Mouse (Mus musculus) hindbrain, postnatal 0 days (tissue): ENCODE results near the gene Acap1. TPM values are rescaled to one million over a fixed set of nuclear protein-coding genes. Genes with fewer than 3 reads are reported as not detected.

Experiments
- ATAC-seq: fragments of 200-750 bp; cut with Nextera tagmentation; 2 replicates; pipeline ENCODE4 v1.8.0; 2017; ENCODE audit warnings: mild to moderate bottlenecking, moderate TSS enrichment, moderate library complexity
- DNase-seq: peaks from one replicate; pipeline ENCODE4 v3.0.0-alpha.2; 2015; ENCODE audit warnings: low spot score
- H3K27ac ChIP-seq: fragments of 300-500 bp; sonication (generic); 2 replicates; pipeline ENCODE4 v1.5.1; 2014; ENCODE audit warnings: mild to moderate bottlenecking
- H3K27me3 ChIP-seq: fragments of 300-500 bp; sonication (generic); 2 replicates; pipeline ENCODE4 v1.6.1; 2014; ENCODE audit warnings: low read length, mixed read lengths; ENCODE audit not compliant: insufficient read depth
- H3K36me3 ChIP-seq: fragments of 300-500 bp; sonication (generic); 2 replicates; pipeline ENCODE4 v1.6.1; 2014; ENCODE audit warnings: low read length, mixed read lengths; ENCODE audit not compliant: insufficient read depth
- H3K4me1 ChIP-seq: fragments of 300-500 bp; sonication (generic); 2 replicates; pipeline ENCODE4 v1.6.1; 2014; ENCODE audit warnings: antibody characterized with exemption, low read length, mixed read lengths; ENCODE audit not compliant: insufficient read depth
- H3K4me2 ChIP-seq: fragments of 300-500 bp; sonication (generic); 2 replicates; pipeline ENCODE4 v1.6.1; 2014; ENCODE audit warnings: low read depth, mild to moderate bottlenecking, low read length, moderate library complexity, mixed read lengths
- H3K4me3 ChIP-seq: fragments of 300-500 bp; sonication (generic); 2 replicates; pipeline ENCODE4 v1.5.1; 2014; ENCODE audit warnings: low read length
- H3K9ac ChIP-seq: fragments of 300-500 bp; sonication (generic); replicated peaks from 2 replicates; pipeline ENCODE4 v1.6.1; 2014; ENCODE audit warnings: mild to moderate bottlenecking, low read length, moderate library complexity, mixed read lengths
- H3K9me3 ChIP-seq: fragments of 300-500 bp; sonication (generic); 2 replicates; pipeline ENCODE4 v1.6.1; 2016; ENCODE audit warnings: low read length, mixed read lengths
- CTCF ChIP-seq: IDR thresholded peaks from 2 replicates; pipeline ENCODE4 v1.5.1; 2016; ENCODE audit warnings: antibody characterized with exemption, control low read depth, low read depth
- WGBS: fragments of 180-500 bp; shearing (Covaris S2); extraction: QIAGEN DNeasy Blood & Tissue Kit; methylation state at CpG from one replicate; pipeline ENCODE4 v1.1.7; 2014; 5-methylcytosine and 5-hydroxymethylcytosine counted together
- microRNA-seq, 2 experiments: library from miRNA; unstranded; fragments of <30 nt; microRNA quantifications; one replicate each; pipeline ENCODE4; 2016
- polyA plus RNA-seq: library from polyadenylated mRNA; unstranded; fragments of >200 nt; fragmentation: Nextera tagmentation; extraction: Ambion mirVana; gene quantifications from 2 replicates; pipeline ENCODE4 v1.2.1, GENCODE M21; 2015
- total RNA-seq: library from RNA; depleted of rRNA; stranded (reverse); fragments of >200 nt; gene quantifications from 2 replicates; pipeline ENCODE4 v1.2.3, GENCODE M21; 2014; rRNA removed

Acap1 gene
- total and polyA plus RNA-seq, 2 experiments from 2014 or later: 0.21 TPM; not detected in 1

- H3K9ac ChIP-seq: peak overlapping the region; percentile 79
- H3K9me3 ChIP-seq: no peaks in the 10 kb centered on the region
- DNase-seq (peak; percentile 30), ATAC-seq (no peak)
- H3K4me1 ChIP-seq: peaks cover 14% of the 10 kb centered on the region
- no peak for TF ChIP-seq CTCF
- peak overlapping the region; percentile 72 for H3K4me3 ChIP-seq
- 4% methylated on average over 8 of the region's 9 CpGs for WGBS
- 0 out of 2 replicates have a peak overlapping the region, but pooled peaks have one; percentile 2 for H3K27ac ChIP-seq
- peaks cover 10% of the 10 kb centered on the region for H3K36me3 ChIP-seq
- peak overlapping the region; percentile 86 for H3K4me2 ChIP-seq
- H3K27me3 ChIP-seq: no peaks in the 10 kb centered on the region
Observed at GRCm38 (mm10) chr11:69835326-69835965, 59.9 kb downstream of the Acap1 start.

- H3K9me3 ChIP-seq: no peaks in the 10 kb centered on the region
- peaks cover 10% of the 10 kb centered on the region for H3K36me3 ChIP-seq
- no peak for TF ChIP-seq CTCF
- no peak overlapping the region for H3K27ac ChIP-seq
- no peak for ATAC-seq
- WGBS: 10% methylated on average over 30 of the region's 48 CpGs
- DNase-seq: peak; percentile 48
- peaks cover 12% of the 10 kb centered on the region for H3K4me1 ChIP-seq
- H3K9ac ChIP-seq: peak overlapping the region; percentile 79
- H3K4me3 ChIP-seq: peak overlapping the region; percentile 72
- H3K4me2 ChIP-seq: peak overlapping the region; percentile 86
- no peaks in the 10 kb centered on the region for H3K27me3 ChIP-seq
Observed at GRCm38 (mm10) chr11:69834001-69834549, 61.3 kb downstream of the Acap1 start.

GRCm38 (mm10) chr11:69833554-69833953 is 61.8 kb downstream of the Acap1 start:
- WGBS: 55% methylated on average over 8 of the region's 8 CpGs
- peak overlapping the region; percentile 86 for H3K4me2 ChIP-seq
- H3K4me1 ChIP-seq: peaks cover 11% of the 10 kb centered on the region
- H3K36me3 ChIP-seq: peaks cover 10% of the 10 kb centered on the region
- peak overlapping the region; percentile 79; the same call in 1 of the 2 replicates for H3K9ac ChIP-seq
- H3K27ac ChIP-seq: no peak overlapping the region
- TF ChIP-seq CTCF: no peak
- no peak for ATAC-seq
- peak overlapping the region; percentile 72 for H3K4me3 ChIP-seq
- H3K27me3 ChIP-seq: no peaks in the 10 kb centered on the region
- DNase-seq: no peak
- no peaks in the 10 kb centered on the region for H3K9me3 ChIP-seq

Small RNA genes lying within 50 kb of the gene (microRNA-seq; reads per million reads assigned to microRNA genes)
- 0 reads per million in 2 experiments for gene Mir6924

Other genes with a start within 250 kb of the Acap1 start
Only the 30 nearest of the 40 such genes appear.
- 18.3 and 18.8 TPM in 2 replicates for gene Polr2a, start 136.9 kb downstream of the Acap1 start, total RNA-seq
- 9.1 and 10.5 TPM in 2 replicates for gene Polr2a, start 136.9 kb downstream of the Acap1 start, polyA plus RNA-seq
- gene Slc35g3, start 133.6 kb downstream of the Acap1 start, total RNA-seq: 0.72 TPM in 1 of 2 replicates, not detected in the other
- 0.11 and 0.15 TPM in 2 replicates for gene Slc35g3, start 133.6 kb downstream of the Acap1 start, polyA plus RNA-seq
- 39.2 and 39.9 TPM in 2 replicates for gene Zbtb4, start 129.6 kb downstream of the Acap1 start, total RNA-seq
- gene Zbtb4, start 129.6 kb downstream of the Acap1 start, polyA plus RNA-seq: 4.6 and 4.9 TPM in 2 replicates
- gene Chrnb1, start 99.6 kb downstream of the Acap1 start, total RNA-seq: 1.5 TPM in 1 of 2 replicates, not detected in the other
- gene Chrnb1, start 99.6 kb downstream of the Acap1 start, polyA plus RNA-seq: 0.85 and 1.5 TPM in 2 replicates
- 19.1 and 19.2 TPM in 2 replicates for gene Fgf11, start 93.7 kb downstream of the Acap1 start, total RNA-seq
- 3.8 and 4.4 TPM in 2 replicates for gene Fgf11, start 93.7 kb downstream of the Acap1 start, polyA plus RNA-seq
- gene Tmem102, start 89.9 kb downstream of the Acap1 start, total RNA-seq: 0.16 and 0.72 TPM in 2 replicates
- 1.1 and 1.5 TPM in 2 replicates for gene Tmem102, start 89.9 kb downstream of the Acap1 start, polyA plus RNA-seq
- gene Gm39566, start 80.2 kb downstream of the Acap1 start, total RNA-seq: not detected in 2 replicates
- gene Gm39566, start 80.2 kb downstream of the Acap1 start, polyA plus RNA-seq: not detected in 2 replicates
- not detected in 2 replicates for gene Spem2, start 77.1 kb downstream of the Acap1 start, total RNA-seq
- not detected in 2 replicates for gene Spem2, start 77.1 kb downstream of the Acap1 start, polyA plus RNA-seq
- not detected in 2 replicates for gene Spem1, start 73.4 kb downstream of the Acap1 start, total RNA-seq
- gene Spem1, start 73.4 kb downstream of the Acap1 start, polyA plus RNA-seq: 0.28 and 0.40 TPM in 2 replicates
- gene Nlgn2, start 57.8 kb downstream of the Acap1 start, total RNA-seq: 126 and 130 TPM in 2 replicates
- 20.8 and 22.3 TPM in 2 replicates for gene Nlgn2, start 57.8 kb downstream of the Acap1 start, polyA plus RNA-seq
- gene Tmem256, start 57.0 kb downstream of the Acap1 start, total RNA-seq: 119 and 153 TPM in 2 replicates
- gene Tmem256, start 57.0 kb downstream of the Acap1 start, polyA plus RNA-seq: 435 and 439 TPM in 2 replicates
- 24.7 and 26.3 TPM in 2 replicates for gene Plscr3, start 49.2 kb downstream of the Acap1 start, total RNA-seq
- gene Plscr3, start 49.2 kb downstream of the Acap1 start, polyA plus RNA-seq: 32.2 and 33.4 TPM in 2 replicates
- gene Tnk1, start 36.8 kb downstream of the Acap1 start, total RNA-seq: not detected in 2 replicates
- gene Tnk1, start 36.8 kb downstream of the Acap1 start, polyA plus RNA-seq: 0.15 TPM in 1 of 2 replicates, not detected in the other
- not detected in 2 replicates for gene Tmem95, start 17.5 kb downstream of the Acap1 start, total RNA-seq
- gene Tmem95, start 17.5 kb downstream of the Acap1 start, polyA plus RNA-seq: not detected in 2 replicates
- gene Kctd11, start 14.1 kb downstream of the Acap1 start, total RNA-seq: 1.7 and 2.0 TPM in 2 replicates
- gene Kctd11, start 14.1 kb downstream of the Acap1 start, polyA plus RNA-seq: 1.3 and 1.7 TPM in 2 replicates
- 2.9 and 9.7 TPM in 2 replicates for gene 2810408A11Rik, start 5.4 kb upstream of the Acap1 start, total RNA-seq
- 6.5 and 8.1 TPM in 2 replicates for gene 2810408A11Rik, start 5.4 kb upstream of the Acap1 start, polyA plus RNA-seq
- 95.1 and 118 TPM in 2 replicates for gene Neurl4, start 5.5 kb upstream of the Acap1 start, total RNA-seq
- gene Neurl4, start 5.5 kb upstream of the Acap1 start, polyA plus RNA-seq: 11.9 and 13.1 TPM in 2 replicates
- gene Gps2, start 18.3 kb upstream of the Acap1 start, total RNA-seq: 48.1 and 67.6 TPM in 2 replicates
- gene Gps2, start 18.3 kb upstream of the Acap1 start, polyA plus RNA-seq: 60.8 and 65.9 TPM in 2 replicates
- 491 and 500 TPM in 2 replicates for gene Eif5a, start 26.4 kb upstream of the Acap1 start, total RNA-seq
- 1,157 and 1,160 TPM in 2 replicates for gene Eif5a, start 26.4 kb upstream of the Acap1 start, polyA plus RNA-seq
- gene Ybx2, start 40.3 kb upstream of the Acap1 start, total RNA-seq: 23.9 and 31.1 TPM in 2 replicates
- 3.3 and 5.9 TPM in 2 replicates for gene Ybx2, start 40.3 kb upstream of the Acap1 start, polyA plus RNA-seq
- gene Slc2a4, start 52.6 kb upstream of the Acap1 start, total RNA-seq: 9.5 and 12.8 TPM in 2 replicates
- gene Slc2a4, start 52.6 kb upstream of the Acap1 start, polyA plus RNA-seq: 6.1 and 6.5 TPM in 2 replicates
- not detected in 2 replicates for gene Cldn7, start 69.2 kb upstream of the Acap1 start, total RNA-seq
- 0.18 and 0.19 TPM in 2 replicates for gene Cldn7, start 69.2 kb upstream of the Acap1 start, polyA plus RNA-seq
- 37.7 and 40.9 TPM in 2 replicates for gene Ctdnep1, start 85.6 kb upstream of the Acap1 start, total RNA-seq
- 24.7 and 25.0 TPM in 2 replicates for gene Ctdnep1, start 85.6 kb upstream of the Acap1 start, polyA plus RNA-seq
- 137 and 147 TPM in 2 replicates for gene Elp5, start 87.0 kb upstream of the Acap1 start, total RNA-seq
- gene Elp5, start 87.0 kb upstream of the Acap1 start, polyA plus RNA-seq: 168 and 170 TPM in 2 replicates
- 175 and 209 TPM in 2 replicates for gene Gabarap, start 95.6 kb upstream of the Acap1 start, total RNA-seq
- gene Gabarap, start 95.6 kb upstream of the Acap1 start, polyA plus RNA-seq: 548 and 563 TPM in 2 replicates
- gene Phf23, start 100.2 kb upstream of the Acap1 start, total RNA-seq: 34.3 and 47.9 TPM in 2 replicates
- 44.0 and 46.0 TPM in 2 replicates for gene Phf23, start 100.2 kb upstream of the Acap1 start, polyA plus RNA-seq
- gene Dvl2, start 105.1 kb upstream of the Acap1 start, total RNA-seq: 20.9 and 37.3 TPM in 2 replicates
- gene Dvl2, start 105.1 kb upstream of the Acap1 start, polyA plus RNA-seq: 18.1 and 19.3 TPM in 2 replicates
- gene Acadvl, start 119.9 kb upstream of the Acap1 start, total RNA-seq: 44.4 and 47.2 TPM in 2 replicates
- gene Acadvl, start 119.9 kb upstream of the Acap1 start, polyA plus RNA-seq: 65.2 and 75.2 TPM in 2 replicates
- gene Dlg4, start 121.4 kb upstream of the Acap1 start, total RNA-seq: 209 and 225 TPM in 2 replicates
- 18.8 and 22.4 TPM in 2 replicates for gene Dlg4, start 121.4 kb upstream of the Acap1 start, polyA plus RNA-seq
- gene Asgr1, start 158.5 kb upstream of the Acap1 start, total RNA-seq: 2.3 and 2.8 TPM in 2 replicates
- 3.7 TPM in 2 replicates for gene Asgr1, start 158.5 kb upstream of the Acap1 start, polyA plus RNA-seq